Mouse (Mus musculus) skeletal muscle tissue, adult 2 months (tissue): ENCODE measurements around the gene Hs3st4.

ENCODE experiments used
- DNase-seq: peaks from one replicate; pipeline ENCODE4 v3.0.0-alpha.2; 2012; ENCODE audit warnings: low read depth, low spot score

The Hs3st4 gene

GRCm38 (mm10) chr7:123982461-123983038, at the start of gene Hs3st4:
Gene Hs3st4 (plus strand): TSS chr7:123982869.
- DNase-seq = no peak

- no peak for DNase-seq
Observed at GRCm38 (mm10) chr7:123946836-123947235, 35.8 kb upstream of the Hs3st4 start.

- DNase-seq = no peak
Observed at GRCm38 (mm10) chr7:123963021-123963420, 19.6 kb upstream of the Hs3st4 start.

- DNase-seq = peak; percentile 2
Observed at GRCm38 (mm10) chr7:123964559-123965142, 18.0 kb upstream of the Hs3st4 start.

GRCm38 (mm10) chr7:123965515-123965914, 17.2 kb upstream of the Hs3st4 start:
- DNase-seq = no peak

- no peak for DNase-seq
Observed at GRCm38 (mm10) chr7:123975441-123975840, 7.2 kb upstream of the Hs3st4 start.

- DNase-seq = no peak
Observed at GRCm38 (mm10) chr7:123981435-123981834, 1.2 kb upstream of the Hs3st4 start.

- no peak for DNase-seq
Observed at GRCm38 (mm10) chr7:123982010-123982409, 659 bp upstream of the Hs3st4 start.

- no peak for DNase-seq
Observed at GRCm38 (mm10) chr7:123983177-123984046, 743 bp downstream of the Hs3st4 start.

GRCm38 (mm10) chr7:123992121-123992520, 9.5 kb downstream of the Hs3st4 start:
- no peak for DNase-seq

GRCm38 (mm10) chr7:123997266-123997665, 14.6 kb downstream of the Hs3st4 start:
- DNase-seq = no peak

GRCm38 (mm10) chr7:123998601-123999000, 15.9 kb downstream of the Hs3st4 start:
- no peak for DNase-seq

- no peak for DNase-seq
Observed at GRCm38 (mm10) chr7:124026908-124027307, 44.2 kb downstream of the Hs3st4 start.

- no peak for DNase-seq
Observed at GRCm38 (mm10) chr7:124032236-124032635, 49.6 kb downstream of the Hs3st4 start.

- no peak for DNase-seq
Observed at GRCm38 (mm10) chr7:124033332-124033731, 50.7 kb downstream of the Hs3st4 start.

GRCm38 (mm10) chr7:124037281-124037700, 54.6 kb downstream of the Hs3st4 start:
- no peak for DNase-seq

GRCm38 (mm10) chr7:124039142-124039541, 56.5 kb downstream of the Hs3st4 start:
- DNase-seq = no peak

- DNase-seq = no peak
Observed at GRCm38 (mm10) chr7:124047382-124047781, 64.7 kb downstream of the Hs3st4 start.

- DNase-seq = no peak
Observed at GRCm38 (mm10) chr7:124048971-124049370, 66.3 kb downstream of the Hs3st4 start.

- no peak for DNase-seq
Observed at GRCm38 (mm10) chr7:124050421-124050820, 67.8 kb downstream of the Hs3st4 start.

- no peak for DNase-seq
Observed at GRCm38 (mm10) chr7:124083741-124084140, 101.1 kb downstream of the Hs3st4 start.

GRCm38 (mm10) chr7:124129019-124129418, 146.3 kb downstream of the Hs3st4 start:
- no peak for DNase-seq

- DNase-seq = peak; percentile 34
Observed at GRCm38 (mm10) chr7:124131312-124131711, 148.6 kb downstream of the Hs3st4 start.
